Mouse (Mus musculus): ENCODE data around the gene Mtg2. TPM values are rescaled to one million over a fixed set of nuclear protein-coding genes. Genes with fewer than 3 reads are reported as not detected.

The Mtg2 gene
- polyA plus RNA-seq, 1 experiment from 2014 or later: 24.6 TPM

DNA sequence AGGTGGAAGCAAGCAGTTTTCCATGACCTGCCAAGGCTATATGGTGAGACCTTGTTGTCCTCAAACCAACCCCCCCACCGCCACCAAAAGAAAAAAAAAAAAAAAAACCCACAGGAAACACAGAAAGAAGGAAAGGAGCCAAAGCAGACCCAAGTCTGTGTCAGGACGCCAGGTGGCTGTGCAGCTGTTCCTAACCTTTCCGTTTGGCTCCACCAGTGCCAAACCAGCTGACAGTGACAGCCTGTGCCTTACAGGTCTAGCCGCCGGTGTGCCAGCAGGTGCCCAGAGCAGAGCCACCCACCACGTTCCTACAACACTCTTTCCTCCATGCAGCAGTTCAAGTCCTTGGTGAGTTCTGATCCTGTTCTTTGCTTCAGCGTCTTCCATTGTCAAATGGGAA lies 2.5 kb downstream of the Mtg2 start:
- no peak overlapping the region for H3K4me2 ChIP-seq (replicated peaks; ENCODE audit: low read depth, low read length)
- ATAC-seq (ENCODE audit: low FRiP score, low TSS enrichment): no peak
- WGBS: 94% methylated on average over 7 of the region's 7 CpGs

DNA sequence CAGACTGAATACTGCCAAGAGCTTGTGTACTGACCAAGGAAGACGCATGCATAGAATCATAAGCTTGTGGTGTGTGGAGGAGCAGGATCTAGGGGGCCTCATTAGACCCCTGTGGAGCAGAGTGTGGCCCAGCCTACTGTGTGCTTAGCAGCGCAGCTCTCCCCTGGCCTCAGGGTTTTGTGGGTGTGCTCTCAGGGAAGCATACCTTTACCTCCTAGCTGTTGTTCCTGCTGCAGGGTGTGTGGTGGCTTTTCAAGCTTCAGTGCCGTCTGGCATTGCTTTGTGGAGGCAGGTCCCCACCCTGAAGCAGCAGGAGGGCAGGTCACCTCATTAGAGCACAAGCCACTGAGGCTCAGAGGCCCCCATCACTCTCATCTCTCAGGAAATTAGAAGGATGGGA lies 7.2 kb downstream of the Mtg2 start:
- Histone ChIP-seq H3K4me1 (ENCODE audit: control insufficient read depth, insufficient read depth, low read length) (no peaks in the 10 kb centered on the region), H3K4me2 (replicated peaks; ENCODE audit: low read depth, low read length) (no peak overlapping the region), H3K9ac (ENCODE audit: low read depth, low read length) (no peak overlapping the region), H3K27ac (ENCODE audit: low read depth, low read length) (no peak overlapping the region), H3K36me3 (ENCODE audit: control insufficient read depth, insufficient read depth, low read length) (peaks cover 18% of the 10 kb centered on the region; the same call in 1 of the 2 replicates), H3K4me3 (ENCODE audit: low read length) (no peak overlapping the region), H3K9me3 (ENCODE audit: control insufficient read depth, low read length) (no peaks in the 10 kb centered on the region), H3K27me3 (ENCODE audit: control insufficient read depth, insufficient read depth, low read length) (no peaks in the 10 kb centered on the region)
- 70% methylated on average over 3 of the region's 3 CpGs for WGBS
- ATAC-seq (ENCODE audit: low FRiP score, low TSS enrichment): no peak

More for the DNA sequence above, 2.5 kb downstream of the Mtg2 start:
- Histone ChIP-seq H3K4me1 (ENCODE audit: control insufficient read depth, insufficient read depth, low read length) (peaks cover 7% of the 10 kb centered on the region), H3K4me3 (ENCODE audit: low read length) (no peak overlapping the region), H3K27ac (ENCODE audit: low read depth, low read length) (no peak overlapping the region), H3K9me3 (ENCODE audit: control insufficient read depth, low read length) (no peaks in the 10 kb centered on the region), H3K9ac (ENCODE audit: low read depth, low read length) (no peak overlapping the region), H3K27me3 (ENCODE audit: control insufficient read depth, insufficient read depth, low read length) (no peaks in the 10 kb centered on the region), H3K36me3 (ENCODE audit: control insufficient read depth, insufficient read depth, low read length) (peaks cover 14% of the 10 kb centered on the region; the same call in 1 of the 2 replicates)

DNA sequence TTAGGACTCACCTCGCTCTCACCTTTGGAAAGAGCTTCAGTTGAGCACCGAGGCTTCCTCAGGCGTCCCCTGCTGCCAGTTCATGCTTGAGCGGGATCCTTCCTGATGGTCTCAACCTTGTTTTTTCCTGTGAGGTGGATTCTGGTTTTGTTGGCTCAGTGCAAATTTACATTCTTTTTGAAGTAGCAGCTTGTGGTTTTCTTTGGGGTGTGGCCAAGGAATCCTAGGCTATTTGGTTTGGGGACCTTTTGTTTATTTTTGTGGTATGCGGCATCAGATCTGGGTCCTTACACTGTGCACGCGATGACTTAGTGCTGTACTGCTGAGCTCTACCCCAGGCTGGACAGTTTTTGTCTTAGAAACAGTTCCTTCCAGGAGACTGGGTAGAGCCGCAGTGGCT lies 10.3 kb downstream of the Mtg2 start:
- Histone ChIP-seq H3K27ac (ENCODE audit: low read depth, low read length) (no peak overlapping the region), H3K9me3 (ENCODE audit: control insufficient read depth, low read length) (no peaks in the 10 kb centered on the region), H3K4me1 (ENCODE audit: control insufficient read depth, insufficient read depth, low read length) (0 out of 2 replicates have a peak, but pooled peaks cover 6% of the 10 kb centered on the region), H3K4me3 (ENCODE audit: low read length) (no peak overlapping the region), H3K27me3 (ENCODE audit: control insufficient read depth, insufficient read depth, low read length) (no peaks in the 10 kb centered on the region), H3K36me3 (ENCODE audit: control insufficient read depth, insufficient read depth, low read length) (peaks cover 19% of the 10 kb centered on the region), H3K9ac (ENCODE audit: low read depth, low read length) (no peak overlapping the region), H3K4me2 (replicated peaks; ENCODE audit: low read depth, low read length) (no peak overlapping the region)
- no peak for ATAC-seq (ENCODE audit: low FRiP score, low TSS enrichment)
- WGBS: 86% methylated on average over 8 of the region's 8 CpGs

DNA sequence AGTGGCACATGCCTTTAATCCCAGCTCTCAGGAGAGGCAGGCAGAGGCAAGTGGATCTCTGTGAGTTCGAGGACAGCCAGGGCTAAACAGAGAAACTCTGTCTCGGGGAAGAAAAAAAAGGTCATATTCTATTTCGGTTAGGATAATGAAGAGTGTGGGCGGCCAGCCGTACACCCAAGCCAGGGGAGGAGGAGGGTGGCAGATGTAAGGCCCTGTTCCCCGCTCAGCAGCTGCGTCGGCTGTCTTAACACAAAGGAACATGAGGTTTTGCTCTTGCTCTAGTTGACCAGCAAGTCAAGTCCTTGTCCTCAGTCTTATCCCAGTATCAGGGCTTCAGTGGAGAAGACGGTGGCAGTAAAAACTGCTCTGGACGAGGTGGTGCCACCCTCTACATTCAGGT lies 12.7 kb downstream of the Mtg2 start:
- Histone ChIP-seq H3K9ac (ENCODE audit: low read depth, low read length) (no peak overlapping the region), H3K36me3 (ENCODE audit: control insufficient read depth, insufficient read depth, low read length) (peaks cover 11% of the 10 kb centered on the region), H3K4me2 (replicated peaks; ENCODE audit: low read depth, low read length) (no peak overlapping the region), H3K27me3 (ENCODE audit: control insufficient read depth, insufficient read depth, low read length) (no peaks in the 10 kb centered on the region), H3K27ac (ENCODE audit: low read depth, low read length) (no peak overlapping the region), H3K9me3 (ENCODE audit: control insufficient read depth, low read length) (no peaks in the 10 kb centered on the region), H3K4me3 (ENCODE audit: low read length) (no peak overlapping the region), H3K4me1 (ENCODE audit: control insufficient read depth, insufficient read depth, low read length) (0 out of 2 replicates have a peak, but pooled peaks cover 13% of the 10 kb centered on the region)
- no peak for ATAC-seq (ENCODE audit: low FRiP score, low TSS enrichment)
- 70% methylated on average over 10 of the region's 10 CpGs for WGBS

DNA sequence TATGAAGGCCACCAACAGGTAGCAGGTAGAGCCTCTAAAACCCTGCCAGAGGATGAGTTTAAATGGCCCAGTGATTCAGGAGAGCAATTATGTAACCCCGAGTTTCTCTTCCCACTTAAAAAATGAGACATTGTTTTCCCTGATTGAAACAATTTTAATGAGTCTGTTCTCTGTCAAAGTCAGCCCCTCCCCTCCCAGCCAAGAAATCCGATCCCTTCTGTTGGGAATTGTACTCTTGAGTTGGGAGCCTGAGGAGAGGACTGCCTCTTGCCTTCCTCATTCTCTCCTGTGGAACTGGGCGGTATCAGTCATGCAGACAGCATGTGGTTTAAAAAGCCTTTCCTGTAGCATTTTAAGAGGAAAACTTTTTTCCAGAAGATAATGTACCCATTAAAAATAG lies 14.2 kb downstream of the Mtg2 start:
- Histone ChIP-seq H3K27me3 (ENCODE audit: control insufficient read depth, insufficient read depth, low read length) (no peaks in the 10 kb centered on the region), H3K9me3 (ENCODE audit: control insufficient read depth, low read length) (no peaks in the 10 kb centered on the region), H3K36me3 (ENCODE audit: control insufficient read depth, insufficient read depth, low read length) (peaks cover 4% of the 10 kb centered on the region), H3K4me1 (ENCODE audit: control insufficient read depth, insufficient read depth, low read length) (0 out of 2 replicates have a peak, but pooled peaks cover 13% of the 10 kb centered on the region), H3K4me3 (ENCODE audit: low read length) (no peak overlapping the region), H3K9ac (ENCODE audit: low read depth, low read length) (no peak overlapping the region), H3K4me2 (replicated peaks; ENCODE audit: low read depth, low read length) (no peak overlapping the region), H3K27ac (ENCODE audit: low read depth, low read length) (no peak overlapping the region)
- no peak for ATAC-seq (ENCODE audit: low FRiP score, low TSS enrichment)
- 17% methylated on average over 3 of the region's 3 CpGs for WGBS

DNA sequence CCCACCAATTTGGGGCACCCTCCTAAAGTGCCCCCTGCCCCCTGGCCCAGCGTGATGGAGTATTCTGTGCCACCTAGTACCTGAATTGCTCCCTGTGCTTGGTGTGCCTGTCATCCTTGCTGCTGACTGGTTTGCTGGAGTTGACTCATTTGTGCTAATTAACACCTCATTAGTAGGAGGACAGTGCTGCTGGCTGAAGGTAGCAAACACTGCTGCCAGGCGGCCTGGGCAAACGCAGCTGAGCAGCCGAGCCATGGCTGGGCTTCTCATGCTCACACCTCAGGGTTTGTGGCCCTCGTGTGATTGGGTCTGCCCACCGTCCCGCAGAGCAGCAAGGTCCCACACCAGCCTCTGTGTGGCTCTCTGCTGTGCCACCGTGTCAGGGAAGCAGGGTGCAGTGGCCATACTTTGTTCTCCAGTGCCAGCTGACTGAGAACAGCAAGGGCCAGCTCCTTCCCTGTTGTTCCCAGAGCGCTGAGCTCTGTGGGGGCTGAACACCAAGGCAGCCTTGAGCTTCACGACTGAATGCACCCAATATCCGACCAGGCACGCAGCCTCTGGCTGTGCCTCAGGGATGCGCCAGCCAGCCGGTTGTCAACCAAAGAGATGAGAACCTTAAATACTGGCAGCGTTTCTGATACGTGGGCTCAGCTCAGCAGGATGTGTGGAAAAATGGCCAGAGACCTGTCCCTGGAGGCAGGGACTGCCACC lies 15.7 kb downstream of the Mtg2 start:
- Histone ChIP-seq H3K4me2 (replicated peaks; ENCODE audit: low read depth, low read length) (no peak overlapping the region), H3K27me3 (ENCODE audit: control insufficient read depth, insufficient read depth, low read length) (no peaks in the 10 kb centered on the region), H3K4me3 (ENCODE audit: low read length) (no peak overlapping the region), H3K27ac (ENCODE audit: low read depth, low read length) (no peak overlapping the region), H3K9ac (ENCODE audit: low read depth, low read length) (no peak overlapping the region), H3K36me3 (ENCODE audit: control insufficient read depth, insufficient read depth, low read length) (peaks cover 4% of the 10 kb centered on the region), H3K9me3 (ENCODE audit: control insufficient read depth, low read length) (no peaks in the 10 kb centered on the region), H3K4me1 (ENCODE audit: control insufficient read depth, insufficient read depth, low read length) (0 out of 2 replicates have a peak, but pooled peaks cover 13% of the 10 kb centered on the region)
- ATAC-seq (ENCODE audit: low FRiP score, low TSS enrichment): no peak
- 47% methylated on average over 16 of the region's 16 CpGs for WGBS

DNA sequence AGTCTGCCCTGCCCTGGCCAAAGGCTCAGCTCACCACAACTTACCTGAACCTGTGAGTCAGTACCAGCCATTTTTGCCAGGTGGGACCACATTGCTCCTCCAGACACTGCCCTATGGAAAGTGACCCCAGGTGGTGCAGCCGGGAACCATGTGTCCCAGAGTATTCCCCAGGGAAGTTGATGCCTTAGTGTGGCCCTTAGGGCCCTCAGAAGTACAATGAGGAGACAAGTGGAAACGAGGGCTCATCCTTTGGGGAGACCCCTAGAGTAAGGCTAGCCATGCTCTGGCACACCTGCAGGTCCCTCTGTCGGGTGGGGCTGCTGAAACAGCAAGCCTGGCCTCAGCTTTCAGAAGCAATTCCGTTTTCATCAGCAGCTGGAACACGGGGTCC lies 16.2 kb downstream of the Mtg2 start:
- Histone ChIP-seq H3K27me3 (ENCODE audit: control insufficient read depth, insufficient read depth, low read length) (no peaks in the 10 kb centered on the region), H3K27ac (ENCODE audit: low read depth, low read length) (no peak overlapping the region)
- 81% methylated on average over 5 of the region's 5 CpGs for WGBS

DNA sequence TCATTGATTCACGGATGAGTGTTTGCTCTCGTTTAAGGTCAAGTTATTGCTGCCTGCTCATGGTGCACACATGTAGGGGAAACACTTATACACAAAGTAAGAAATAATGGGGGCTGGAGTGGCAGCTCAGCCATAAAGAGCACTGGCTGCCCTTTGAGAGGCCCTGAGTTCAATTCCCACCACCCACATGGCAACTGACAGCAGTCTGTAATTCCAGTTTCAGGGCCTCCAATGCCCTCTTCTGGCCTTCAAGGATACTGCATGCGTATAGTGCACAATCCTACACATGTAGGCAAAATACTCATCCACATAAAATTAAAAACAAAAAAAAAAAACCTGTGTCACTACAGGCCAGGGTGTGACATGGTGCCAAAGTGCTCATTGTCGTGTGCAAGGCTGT lies 17.1 kb downstream of the Mtg2 start:
- WGBS: 86% methylated on average over 4 of the region's 4 CpGs
- Histone ChIP-seq H3K4me2 (replicated peaks; ENCODE audit: low read depth, low read length) (no peak overlapping the region), H3K4me1 (ENCODE audit: control insufficient read depth, insufficient read depth, low read length) (0 out of 2 replicates have a peak, but pooled peaks cover 13% of the 10 kb centered on the region), H3K9ac (ENCODE audit: low read depth, low read length) (no peak overlapping the region), H3K27me3 (ENCODE audit: control insufficient read depth, insufficient read depth, low read length) (no peaks in the 10 kb centered on the region), H3K36me3 (ENCODE audit: control insufficient read depth, insufficient read depth, low read length) (peaks cover 4% of the 10 kb centered on the region), H3K9me3 (ENCODE audit: control insufficient read depth, low read length) (no peaks in the 10 kb centered on the region), H3K27ac (ENCODE audit: low read depth, low read length) (no peak overlapping the region), H3K4me3 (ENCODE audit: low read length) (no peak overlapping the region)
- ATAC-seq (ENCODE audit: low FRiP score, low TSS enrichment): no peak

More for the DNA sequence above, 16.2 kb downstream of the Mtg2 start:
- no peak for ATAC-seq (ENCODE audit: low FRiP score, low TSS enrichment)
- Histone ChIP-seq H3K4me3 (ENCODE audit: low read length) (no peak overlapping the region), H3K4me2 (replicated peaks; ENCODE audit: low read depth, low read length) (no peak overlapping the region), H3K9ac (ENCODE audit: low read depth, low read length) (no peak overlapping the region), H3K36me3 (ENCODE audit: control insufficient read depth, insufficient read depth, low read length) (peaks cover 4% of the 10 kb centered on the region), H3K9me3 (ENCODE audit: control insufficient read depth, low read length) (no peaks in the 10 kb centered on the region), H3K4me1 (ENCODE audit: control insufficient read depth, insufficient read depth, low read length) (0 out of 2 replicates have a peak, but pooled peaks cover 13% of the 10 kb centered on the region)

DNA sequence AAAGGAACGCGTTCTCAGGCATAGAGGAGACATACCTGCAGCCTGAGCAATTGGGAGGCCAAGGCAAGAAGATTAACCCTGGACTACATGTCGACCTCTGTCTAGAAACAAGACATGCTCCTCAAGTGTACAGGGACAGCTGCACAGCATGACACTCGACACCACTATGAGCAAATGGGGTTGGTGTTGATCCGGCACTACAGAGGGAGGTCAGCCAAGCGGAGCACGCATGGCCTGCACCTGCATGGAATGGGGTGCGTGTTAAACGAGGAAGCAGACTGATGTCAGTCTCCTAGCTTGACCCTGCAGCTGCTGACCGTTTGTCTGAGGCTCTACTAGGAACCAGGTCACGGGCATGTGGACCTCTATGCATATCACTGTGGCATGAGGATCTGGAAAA lies 19.9 kb downstream of the Mtg2 start:
- 30% methylated on average over 11 of the region's 11 CpGs for WGBS

More for the DNA sequence above, 19.9 kb downstream of the Mtg2 start:
- Histone ChIP-seq H3K36me3 (ENCODE audit: control insufficient read depth, insufficient read depth, low read length) (peaks cover 4% of the 10 kb centered on the region), H3K27ac (ENCODE audit: low read depth, low read length) (no peak overlapping the region), H3K4me3 (ENCODE audit: low read length) (no peak overlapping the region), H3K9ac (ENCODE audit: low read depth, low read length) (no peak overlapping the region), H3K9me3 (ENCODE audit: control insufficient read depth, low read length) (no peaks in the 10 kb centered on the region), H3K4me1 (ENCODE audit: control insufficient read depth, insufficient read depth, low read length) (0 out of 2 replicates have a peak, but pooled peaks cover 7% of the 10 kb centered on the region), H3K4me2 (replicated peaks; ENCODE audit: low read depth, low read length) (no peak overlapping the region), H3K27me3 (ENCODE audit: control insufficient read depth, insufficient read depth, low read length) (no peaks in the 10 kb centered on the region)
- ATAC-seq (ENCODE audit: low FRiP score, low TSS enrichment): peak; percentile 50; the same call in 1 of the 2 replicates

Data from kidney, embryonic 14.5 days (tissue).